Mouse (Mus musculus) splenic B cell, adult 2 months (primary cell): Measurements from ENCODE around the gene Git2.

Experiments used
- DNase-seq: peaks from one replicate; pipeline ENCODE4 v3.0.0-alpha.2; 2011; ENCODE audit warnings: low read depth, low spot score
- H3K27me3 ChIP-seq: 2 replicates; pipeline ENCODE4 v1.6.1; 2012; ENCODE audit warnings: mild to moderate bottlenecking, low read length, moderate library complexity, mixed read lengths; ENCODE audit not compliant: control insufficient read depth, poor library complexity, insufficient read depth, severe bottlenecking
- H3K36me3 ChIP-seq: 2 replicates; pipeline ENCODE4 v1.6.1; 2012; ENCODE audit warnings: mild to moderate bottlenecking, low read length, moderate library complexity, mixed read lengths; ENCODE audit not compliant: control insufficient read depth, poor library complexity, insufficient read depth, severe bottlenecking

Git2 gene

GRCm38 (mm10) chr5:114805436-114806350 is 30.4 kb upstream of the Git2 start:
- DNase-seq, result peak; percentile 76
- peaks cover 14% of the 10 kb centered on the region for H3K36me3 ChIP-seq
- H3K27me3 ChIP-seq, result no peaks in the 10 kb centered on the region

GRCm38 (mm10) chr5:114804958-114805357 is 29.6 kb upstream of the Git2 start:
- peaks cover 17% of the 10 kb centered on the region for H3K36me3 ChIP-seq
- no peaks in the 10 kb centered on the region for H3K27me3 ChIP-seq
- no peak for DNase-seq

- H3K36me3 ChIP-seq, result peaks cover 14% of the 10 kb centered on the region
- DNase-seq, result no peak
- no peaks in the 10 kb centered on the region for H3K27me3 ChIP-seq
These were observed 29.0 kb upstream of the Git2 start for GRCm38 (mm10) chr5:114804335-114804734.

- Histone ChIP-seq H3K36me3 (peaks cover 14% of the 10 kb centered on the region), H3K27me3 (no peaks in the 10 kb centered on the region)
- DNase-seq, result no peak
These were observed 27.9 kb upstream of the Git2 start for GRCm38 (mm10) chr5:114803231-114803630.

GRCm38 (mm10) chr5:114801841-114802240 is 26.5 kb upstream of the Git2 start:
- Histone ChIP-seq H3K36me3 (peaks cover 16% of the 10 kb centered on the region), H3K27me3 (no peaks in the 10 kb centered on the region)
- DNase-seq, result no peak

- peaks cover 16% of the 10 kb centered on the region for H3K36me3 ChIP-seq
- DNase-seq, result peak; percentile 39
- H3K27me3 ChIP-seq, result no peaks in the 10 kb centered on the region
These were observed 25.7 kb upstream of the Git2 start for GRCm38 (mm10) chr5:114801049-114801448.

GRCm38 (mm10) chr5:114799848-114800247 is 24.5 kb upstream of the Git2 start:
- DNase-seq, result no peak
- Histone ChIP-seq H3K36me3 (peaks cover 16% of the 10 kb centered on the region), H3K27me3 (no peaks in the 10 kb centered on the region)

- Histone ChIP-seq H3K36me3 (peaks cover 20% of the 10 kb centered on the region), H3K27me3 (no peaks in the 10 kb centered on the region)
- DNase-seq, result no peak
These were observed 21.9 kb upstream of the Git2 start for GRCm38 (mm10) chr5:114797253-114797652.

DNA sequence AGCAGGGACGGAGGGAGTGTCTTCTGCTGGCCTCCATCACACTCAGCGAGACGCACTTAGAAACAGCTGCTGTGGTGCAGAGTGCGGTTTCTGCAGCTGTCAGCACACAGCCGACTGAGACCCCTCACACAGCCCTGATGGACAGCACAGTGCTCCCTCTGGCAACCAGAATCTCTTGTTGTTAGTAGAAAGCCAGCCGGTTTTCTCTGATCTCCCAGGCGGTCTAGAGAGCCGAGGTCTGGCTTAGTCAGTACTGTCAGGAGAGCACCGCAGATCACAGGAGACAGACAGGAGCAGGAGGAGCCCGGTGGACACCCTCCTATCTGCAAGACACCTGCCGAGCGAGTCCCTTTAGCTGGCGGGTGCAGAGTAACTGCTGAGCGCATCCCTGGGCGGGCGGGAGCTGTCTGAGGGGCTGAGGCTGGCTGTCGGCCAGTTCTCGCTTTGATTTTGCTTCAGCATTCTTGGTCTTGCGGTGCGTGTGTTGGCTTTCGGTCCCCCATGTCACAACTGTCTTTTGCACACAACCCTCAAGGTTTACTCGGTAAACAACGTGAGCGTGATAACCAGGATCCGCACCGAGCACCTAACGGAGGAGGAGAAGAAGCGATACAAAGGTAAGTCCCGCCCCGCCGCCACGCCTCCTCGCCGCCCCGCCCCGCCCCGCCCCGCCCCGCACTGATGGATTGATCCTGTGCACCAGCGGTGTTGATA is 21.1 kb upstream of the Git2 start:
- Histone ChIP-seq H3K36me3 (peaks cover 18% of the 10 kb centered on the region), H3K27me3 (no peaks in the 10 kb centered on the region)
- no peak for DNase-seq

DNA sequence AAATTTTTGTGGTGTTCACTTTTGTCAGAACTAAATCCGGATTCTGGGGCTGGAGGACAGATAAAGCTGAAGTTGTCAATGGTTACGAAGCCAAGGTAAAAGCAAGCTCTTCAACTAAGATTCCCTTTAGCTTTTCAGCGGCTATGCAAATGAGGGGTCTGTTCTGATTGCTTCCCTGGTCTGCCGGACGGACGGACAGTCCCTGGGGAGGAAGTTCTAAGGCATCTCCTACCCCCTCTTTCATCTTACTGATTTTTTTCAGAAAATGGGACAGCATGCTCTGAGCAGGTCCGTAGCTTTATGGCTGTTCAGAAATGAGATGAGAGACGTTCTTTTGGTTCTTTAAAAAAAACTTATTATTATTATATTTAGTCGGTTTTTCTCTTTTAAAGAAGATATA is 20.3 kb upstream of the Git2 start:
- no peaks in the 10 kb centered on the region for H3K27me3 ChIP-seq
- no peak for DNase-seq
- peaks cover 14% of the 10 kb centered on the region for H3K36me3 ChIP-seq

GRCm38 (mm10) chr5:114795231-114795630 is 19.9 kb upstream of the Git2 start:
- H3K27me3 ChIP-seq, result no peaks in the 10 kb centered on the region
- H3K36me3 ChIP-seq, result peaks cover 12% of the 10 kb centered on the region
- no peak for DNase-seq

DNA sequence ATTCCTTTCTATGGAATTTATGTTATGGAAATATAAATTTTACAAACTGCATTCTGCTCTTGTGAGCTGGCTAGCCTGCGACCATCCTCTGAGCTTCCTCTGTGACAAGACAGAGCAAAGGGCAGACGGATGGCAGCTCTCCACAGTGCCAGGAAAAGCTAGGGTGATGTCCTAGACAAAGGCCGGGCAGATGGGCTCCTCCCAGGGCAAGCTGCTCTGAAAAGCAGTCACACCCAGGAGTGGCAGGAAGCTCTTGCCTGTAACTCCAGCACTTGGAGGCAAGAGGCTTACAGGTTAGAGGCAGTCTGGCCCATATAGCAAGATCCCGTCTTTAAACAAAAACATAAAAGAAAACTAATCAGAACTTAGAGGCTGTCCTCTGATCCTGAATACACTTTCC is 19.3 kb upstream of the Git2 start:
- DNase-seq, result no peak
- no peaks in the 10 kb centered on the region for H3K27me3 ChIP-seq
- peaks cover 12% of the 10 kb centered on the region for H3K36me3 ChIP-seq

GRCm38 (mm10) chr5:114793317-114793716 is 18.0 kb upstream of the Git2 start:
- DNase-seq, result no peak
- H3K27me3 ChIP-seq, result no peaks in the 10 kb centered on the region

GRCm38 (mm10) chr5:114785196-114785595 is 9.9 kb upstream of the Git2 start:
- DNase-seq, result no peak
- H3K27me3 ChIP-seq, result no peaks in the 10 kb centered on the region

More at GRCm38 (mm10) chr5:114793317-114793716, 18.0 kb upstream of the Git2 start:
- H3K36me3 ChIP-seq, result peaks cover 13% of the 10 kb centered on the region

GRCm38 (mm10) chr5:114784622-114785165 is 9.4 kb upstream of the Git2 start:
- Histone ChIP-seq H3K27me3 (no peaks in the 10 kb centered on the region), H3K36me3 (peaks cover 9% of the 10 kb centered on the region)
- DNase-seq, result peak; percentile 55

More at GRCm38 (mm10) chr5:114785196-114785595, 9.9 kb upstream of the Git2 start:
- peaks cover 9% of the 10 kb centered on the region for H3K36me3 ChIP-seq
